Mouse (Mus musculus) T-cell, adult 2 months (primary cell): ENCODE results near the gene Anapc2.
A peak's percentile ranks its signal among the peaks of the same experiment; 100 is the strongest.

Source experiments
- DNase-seq: peaks from one replicate; pipeline ENCODE4 v3.0.0; 2022; ENCODE audit warnings: low spot score

The Anapc2 gene

DNA sequence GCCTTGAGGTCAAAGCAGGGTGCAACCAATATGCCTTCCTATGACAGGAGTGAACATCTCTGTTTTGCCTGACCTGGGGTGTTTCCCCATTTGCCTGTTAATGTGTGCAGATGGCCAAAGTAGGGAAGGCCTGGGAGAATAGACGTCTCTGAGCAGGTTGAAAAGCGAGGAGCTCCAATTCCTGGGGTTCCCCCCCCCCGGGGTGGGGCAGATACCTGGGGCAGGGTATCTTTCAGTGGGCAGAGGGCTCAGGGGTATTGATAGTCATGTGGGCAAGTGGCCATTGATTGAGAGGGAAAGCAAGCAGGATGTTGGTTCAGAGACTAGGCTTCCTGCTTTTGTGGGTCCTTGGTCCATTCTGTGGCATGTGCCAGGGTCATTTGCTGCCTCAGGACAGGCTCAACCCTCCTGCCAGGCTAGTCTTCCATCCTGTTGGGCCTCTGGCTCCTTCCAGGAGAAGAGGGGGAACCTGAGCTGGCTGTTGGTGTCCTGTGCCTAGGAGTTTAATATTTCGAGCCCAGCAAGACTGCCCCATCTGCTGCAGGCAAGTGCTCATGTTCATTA is 4.5 kb upstream of the Anapc2 start:
- DNase-seq, result no peak

DNA sequence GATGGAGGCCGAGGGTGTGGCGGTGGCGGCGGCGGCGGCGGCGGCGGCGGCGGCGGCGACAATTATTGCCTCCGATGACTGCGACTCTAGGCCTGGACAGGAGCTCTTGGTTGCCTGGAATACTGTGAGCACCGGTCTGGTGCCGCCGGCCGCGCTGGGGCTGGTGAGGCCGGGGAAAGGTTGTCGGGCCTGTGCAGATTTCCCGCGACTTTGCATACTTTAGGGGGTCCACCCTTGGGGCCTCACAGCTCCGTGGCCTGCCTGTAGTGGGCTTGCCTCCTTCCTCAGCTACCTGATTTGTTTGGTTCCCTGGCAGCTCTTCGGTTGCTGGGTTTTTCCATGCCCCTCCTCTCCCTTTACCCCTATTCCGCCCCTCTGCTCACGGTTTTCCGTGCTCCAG is 237 bp downstream of the Anapc2 start:
- DNase-seq, result no peak

DNA sequence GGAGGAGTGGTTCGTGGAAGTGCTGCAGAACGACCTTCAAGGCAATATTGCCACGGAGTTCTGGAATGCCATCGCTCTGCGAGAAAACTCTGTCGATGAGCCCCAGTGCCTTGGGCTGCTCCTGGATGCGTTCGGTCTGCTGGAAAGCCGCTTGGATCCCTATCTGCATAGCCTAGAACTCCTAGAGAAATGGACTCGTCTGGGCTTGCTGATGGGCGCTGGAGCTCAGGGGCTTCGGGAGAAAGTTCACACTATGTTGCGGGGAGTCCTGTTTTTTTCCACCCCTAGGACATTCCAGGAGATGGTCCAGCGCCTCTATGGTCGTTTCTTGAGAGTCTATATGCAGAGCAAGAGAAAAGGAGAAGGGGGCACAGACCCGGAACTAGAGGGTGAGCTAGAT is 732 bp downstream of the Anapc2 start:
- no peak for DNase-seq

DNA sequence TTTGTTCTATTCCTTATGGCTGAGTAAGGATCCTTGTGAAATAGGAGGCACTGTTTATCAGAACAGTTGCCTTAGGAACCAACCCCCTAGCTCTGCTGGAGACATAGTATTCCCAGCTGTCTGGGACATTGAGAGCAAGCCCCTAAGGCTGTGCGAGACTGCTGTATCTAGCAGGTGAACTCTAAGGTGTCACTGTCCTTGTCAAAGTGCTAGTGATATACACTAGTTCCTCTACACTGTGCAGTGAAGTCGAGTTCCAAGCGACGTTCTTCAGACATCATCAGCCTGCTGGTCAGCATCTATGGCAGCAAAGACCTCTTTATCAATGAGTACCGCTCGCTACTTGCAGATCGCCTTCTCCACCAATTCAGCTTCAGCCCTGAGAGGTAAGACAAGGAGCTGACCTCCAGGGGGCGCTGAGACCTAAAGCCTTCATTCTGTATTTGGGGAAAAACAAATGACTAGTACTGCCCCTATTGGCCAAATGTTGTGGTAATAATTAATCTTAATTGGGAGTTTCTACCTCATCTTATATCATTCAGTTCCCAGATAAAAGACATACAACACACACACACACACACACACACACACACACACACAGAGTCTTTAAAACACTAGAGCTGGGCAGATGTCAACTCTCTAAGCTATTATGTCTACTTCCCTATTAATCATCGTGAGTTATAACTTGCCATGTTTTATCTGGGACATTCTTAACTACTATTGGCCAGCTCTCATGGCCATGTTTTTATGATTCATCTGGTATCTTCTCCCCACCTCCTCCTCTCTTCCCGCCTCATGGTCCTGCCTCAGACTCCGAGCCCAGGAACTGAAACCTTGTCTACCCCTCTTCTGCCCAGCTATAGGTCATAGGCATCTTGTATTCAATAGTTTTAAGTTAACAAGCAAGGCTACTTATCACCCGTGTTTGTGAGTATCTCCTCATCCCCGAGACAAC is 6.9 kb downstream of the Anapc2 start:
- DNase-seq, result peak; percentile 76

- DNase-seq, result no peak
Measured at GRCm38 (mm10) chr2:25285551-25285950, 13.3 kb downstream of the Anapc2 start.

GRCm38 (mm10) chr2:25286314-25286713 is 14.0 kb downstream of the Anapc2 start:
- DNase-seq, result no peak

DNA sequence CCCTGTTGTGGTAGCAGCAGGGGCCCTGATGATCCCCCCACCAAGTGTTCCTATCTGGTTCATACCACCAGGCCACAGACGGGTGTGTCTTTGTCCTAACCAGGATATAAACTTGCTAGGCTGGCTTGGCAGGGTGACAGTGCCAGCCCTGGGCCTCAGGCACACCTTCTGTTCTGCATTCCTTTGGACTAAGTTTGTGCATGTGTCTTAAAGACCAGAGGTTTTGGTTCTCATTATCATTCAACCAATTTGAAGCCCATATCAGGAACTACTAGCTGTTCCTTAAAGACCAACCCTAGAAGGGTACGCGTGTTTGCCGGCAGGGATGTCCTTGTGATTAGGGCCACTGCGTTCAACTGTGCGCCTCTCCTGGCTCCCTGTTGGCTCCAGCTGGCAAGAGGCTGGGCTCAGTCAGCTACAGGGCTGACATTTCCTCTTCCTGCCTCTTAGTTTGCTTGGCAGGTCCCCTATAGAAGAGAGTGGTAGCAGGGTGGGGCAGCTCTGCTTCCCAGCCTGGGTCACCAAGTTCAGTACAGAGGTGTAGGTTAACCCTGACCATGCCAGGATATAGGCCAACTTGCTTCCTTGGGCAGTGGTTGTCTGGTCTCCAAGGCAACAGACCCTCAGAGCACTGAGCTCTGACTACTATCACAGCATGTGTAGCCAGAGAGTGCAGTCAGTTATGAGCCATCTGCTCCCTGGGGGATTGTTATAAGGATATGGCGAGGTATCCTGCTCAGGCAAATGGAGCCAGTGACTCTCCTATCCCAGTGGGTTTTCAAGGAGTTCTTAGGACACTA is 14.8 kb downstream of the Anapc2 start:
- no peak for DNase-seq

DNA sequence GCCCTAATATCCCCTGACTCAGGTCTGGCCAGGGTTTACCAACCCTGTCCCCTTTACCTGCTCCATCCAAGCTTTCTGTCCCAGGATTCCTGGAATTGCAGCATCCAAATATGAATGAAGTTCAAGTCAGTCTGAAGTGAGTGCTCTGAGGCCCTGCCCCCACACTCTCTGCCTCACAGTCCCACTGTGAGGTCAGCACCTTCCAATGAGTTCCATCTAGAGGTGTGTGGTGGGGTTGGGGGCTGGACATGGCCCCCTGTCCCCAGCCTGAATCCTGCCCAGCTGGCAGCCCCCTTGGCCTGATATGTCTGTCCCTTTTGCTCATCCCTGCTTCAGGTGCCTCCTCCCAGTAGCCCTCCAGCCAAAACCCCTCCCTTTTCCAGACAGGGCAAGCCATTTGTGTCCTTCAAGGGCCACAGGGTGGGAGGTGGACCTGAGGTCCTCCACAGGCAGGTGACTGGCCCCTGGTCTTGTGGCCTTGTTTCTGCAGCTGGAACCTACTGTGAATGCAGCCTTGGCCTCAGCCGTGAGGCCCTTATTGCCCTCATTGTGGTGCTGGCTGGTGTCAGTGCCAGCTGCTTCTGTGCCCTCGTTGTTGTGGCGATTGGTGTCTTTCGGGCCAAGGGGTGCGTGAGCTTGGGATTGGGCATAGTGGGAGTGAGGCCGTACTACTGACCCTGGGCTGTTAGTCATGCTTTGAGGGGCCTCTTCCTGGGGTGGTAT is 15.8 kb downstream of the Anapc2 start, which contains the start of gene Tmem210:
TSS of gene Tmem210 (plus strand) at position 219 of the 723 bp plus-strand sequence.
- no peak for DNase-seq

DNA sequence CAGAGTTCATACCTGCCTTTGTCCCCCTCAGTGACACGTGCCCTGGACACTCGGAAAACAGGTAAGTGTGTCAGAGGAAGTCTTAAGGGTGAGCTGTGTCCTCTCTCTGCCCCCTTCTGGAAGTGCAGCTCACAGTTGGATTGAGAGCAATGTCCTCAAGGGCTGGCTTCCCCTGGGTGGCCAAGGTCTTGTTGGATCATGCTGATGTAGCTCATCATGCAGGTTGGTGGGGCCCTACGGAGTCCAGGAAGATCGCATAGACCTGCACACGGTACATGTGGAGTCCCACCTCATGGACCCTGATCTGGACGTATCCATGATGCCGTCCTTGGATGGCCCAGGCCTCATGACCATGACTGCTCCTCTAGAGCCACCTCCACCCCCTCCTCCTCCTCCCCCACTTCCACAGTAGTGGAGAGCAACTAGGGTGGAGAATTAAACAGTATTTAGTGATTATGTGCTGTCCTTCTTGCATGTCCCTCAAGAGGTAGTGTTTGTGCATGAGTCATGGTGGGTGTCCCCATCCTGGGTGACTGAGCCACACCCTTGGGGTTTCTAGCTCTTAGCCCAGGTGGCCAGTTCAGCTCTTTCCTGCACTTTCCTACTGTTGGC is 16.6 kb downstream of the Anapc2 start:
- no peak for DNase-seq

DNA sequence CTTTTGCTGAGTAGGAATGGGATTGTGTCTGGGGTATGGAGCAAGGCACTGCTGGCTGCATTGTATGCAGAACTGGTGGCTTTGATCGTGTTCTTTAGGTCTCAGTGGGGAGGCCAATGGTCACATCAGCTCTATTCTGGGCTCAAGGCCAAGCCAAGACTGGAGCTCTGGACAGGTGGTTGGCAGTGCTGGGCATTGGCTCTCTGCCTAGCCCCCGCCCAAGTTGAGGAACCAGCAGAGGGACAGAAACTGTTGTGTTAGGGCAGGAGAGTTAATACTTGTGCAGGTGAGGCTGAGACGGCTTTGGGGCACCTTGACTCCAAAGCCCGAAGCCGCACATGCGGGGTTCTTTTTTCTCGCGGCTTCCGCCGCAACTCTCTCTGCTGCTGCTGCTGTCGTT is 17.4 kb downstream of the Anapc2 start, which contains the start of gene Lrrc26:
TSS of gene Lrrc26 (plus strand) at position 265 of the 400 bp plus-strand sequence.
- DNase-seq, result no peak

DNA sequence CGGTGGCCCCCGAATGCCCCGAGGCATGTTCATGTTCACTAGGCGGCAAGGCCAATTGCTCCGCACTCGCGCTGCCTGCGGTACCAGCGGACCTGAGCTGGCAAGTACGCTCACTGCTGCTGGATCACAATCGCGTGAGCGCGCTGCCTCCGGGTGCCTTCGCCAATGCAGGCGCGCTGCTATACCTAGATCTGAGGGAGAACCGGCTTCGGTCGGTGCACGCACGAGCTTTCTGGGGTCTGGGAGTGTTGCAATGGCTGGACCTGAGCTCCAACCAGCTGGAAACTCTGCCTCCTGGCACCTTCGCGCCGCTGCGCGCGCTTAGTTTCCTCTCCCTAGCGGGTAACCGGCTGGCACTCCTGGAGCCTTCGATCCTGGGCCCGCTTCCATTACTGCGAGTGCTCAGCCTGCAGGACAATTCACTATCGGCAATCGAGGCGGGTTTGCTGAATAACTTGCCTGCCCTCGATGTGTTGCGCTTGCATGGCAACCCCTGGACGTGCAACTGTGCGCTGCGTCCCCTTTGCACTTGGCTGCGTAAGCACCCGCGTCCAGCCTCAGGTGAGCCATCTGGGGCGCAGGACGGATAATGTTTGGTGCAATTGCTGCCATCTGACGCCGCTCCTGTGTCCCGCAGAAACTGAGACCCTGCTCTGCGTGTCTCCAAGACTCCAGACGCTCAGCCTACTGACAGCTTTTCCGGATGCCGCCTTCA is 18.0 kb downstream of the Anapc2 start:
- no peak for DNase-seq

GRCm38 (mm10) chr2:25290816-25291130 is 18.5 kb downstream of the Anapc2 start:
- no peak for DNase-seq

- no peak for DNase-seq
Measured at GRCm38 (mm10) chr2:25291184-25292053, 19.1 kb downstream of the Anapc2 start.

GRCm38 (mm10) chr2:25292054-25292544 is 19.8 kb downstream of the Anapc2 start:
- DNase-seq, result no peak

DNA sequence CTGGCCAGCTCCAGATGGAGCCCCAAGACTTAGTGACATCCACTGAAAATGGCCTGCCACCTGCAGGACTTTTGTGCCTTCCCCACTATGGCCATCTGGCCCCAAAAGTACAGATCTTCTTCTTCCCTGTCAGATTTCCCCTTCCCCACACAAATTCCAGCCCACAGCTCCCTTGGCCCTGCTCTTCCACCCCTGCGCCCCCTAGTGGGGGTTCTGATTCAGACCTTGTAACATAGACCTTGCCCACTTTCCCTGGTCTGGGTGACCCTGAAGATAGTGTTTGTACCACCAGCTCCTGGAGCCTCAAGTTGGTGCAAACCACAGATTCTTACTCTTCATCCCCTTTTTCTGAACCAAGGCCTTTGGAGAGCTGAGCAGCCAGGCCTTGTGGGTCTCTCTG is 20.6 kb downstream of the Anapc2 start:
- DNase-seq, result peak; percentile 61

- no peak for DNase-seq
Measured at GRCm38 (mm10) chr2:25293706-25294105, 21.4 kb downstream of the Anapc2 start.

DNA sequence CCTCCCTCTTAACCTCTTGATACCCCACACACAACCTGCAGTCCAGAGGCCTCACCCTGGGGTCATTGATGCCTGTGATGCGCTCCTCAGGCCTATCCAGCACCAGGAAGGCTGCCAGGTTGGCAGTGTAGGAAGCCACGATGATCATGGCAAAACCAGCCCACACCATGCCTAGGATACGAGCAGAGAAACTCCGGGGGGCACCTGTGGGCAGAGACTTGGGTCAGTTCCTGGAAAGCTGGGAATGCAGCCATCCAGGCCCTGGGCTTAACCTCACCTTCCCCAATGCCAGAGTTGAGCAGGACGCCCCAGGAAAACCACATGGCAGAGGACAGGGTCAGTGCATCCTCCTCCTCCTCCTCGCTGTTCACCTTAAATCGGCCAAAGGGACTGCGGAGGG is 24.8 kb downstream of the Anapc2 start:
- no peak for DNase-seq

DNA sequence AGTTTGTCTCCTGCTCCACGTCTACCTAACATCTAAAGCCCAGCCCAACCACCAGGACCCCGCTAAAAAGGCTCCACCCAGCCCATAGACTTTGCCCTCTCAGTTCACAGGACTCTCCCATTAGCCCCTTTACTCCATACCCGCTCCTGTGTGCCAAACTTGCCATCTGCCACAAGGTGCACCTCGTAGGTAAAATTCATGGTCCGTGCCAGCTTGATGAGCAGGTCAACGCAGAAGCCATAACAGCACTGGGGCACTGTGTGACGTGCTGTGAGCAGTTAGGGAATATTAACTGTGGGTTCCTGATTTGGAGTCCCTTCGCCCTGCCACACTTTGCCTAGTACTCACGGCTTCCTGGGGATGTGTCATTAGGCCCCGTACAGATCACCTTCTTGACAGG is 25.8 kb downstream of the Anapc2 start:
- no peak for DNase-seq

- DNase-seq, result no peak
Measured at GRCm38 (mm10) chr2:25303452-25303851, 31.2 kb downstream of the Anapc2 start.
